Mouse (Mus musculus) olfactory bulb, adult 2 months (tissue): ENCODE data around the gene Igf2bp3.

Source experiments
- CTCF ChIP-seq: fragments of 200-500 bp; IDR thresholded peaks from 2 replicates; pipeline ENCODE4 v1.5.1; 2012; ENCODE audit warnings: low read depth, mild to moderate bottlenecking, low read length, moderate library complexity; ENCODE audit not compliant: insufficient read depth
- POLR2A ChIP-seq: fragments of 200-500 bp; IDR thresholded peaks from 2 replicates; pipeline ENCODE4 v1.6.1; 2012; ENCODE audit warnings: mild to moderate bottlenecking, low read depth, low read length, moderate library complexity; ENCODE audit not compliant: insufficient read depth

DNA sequence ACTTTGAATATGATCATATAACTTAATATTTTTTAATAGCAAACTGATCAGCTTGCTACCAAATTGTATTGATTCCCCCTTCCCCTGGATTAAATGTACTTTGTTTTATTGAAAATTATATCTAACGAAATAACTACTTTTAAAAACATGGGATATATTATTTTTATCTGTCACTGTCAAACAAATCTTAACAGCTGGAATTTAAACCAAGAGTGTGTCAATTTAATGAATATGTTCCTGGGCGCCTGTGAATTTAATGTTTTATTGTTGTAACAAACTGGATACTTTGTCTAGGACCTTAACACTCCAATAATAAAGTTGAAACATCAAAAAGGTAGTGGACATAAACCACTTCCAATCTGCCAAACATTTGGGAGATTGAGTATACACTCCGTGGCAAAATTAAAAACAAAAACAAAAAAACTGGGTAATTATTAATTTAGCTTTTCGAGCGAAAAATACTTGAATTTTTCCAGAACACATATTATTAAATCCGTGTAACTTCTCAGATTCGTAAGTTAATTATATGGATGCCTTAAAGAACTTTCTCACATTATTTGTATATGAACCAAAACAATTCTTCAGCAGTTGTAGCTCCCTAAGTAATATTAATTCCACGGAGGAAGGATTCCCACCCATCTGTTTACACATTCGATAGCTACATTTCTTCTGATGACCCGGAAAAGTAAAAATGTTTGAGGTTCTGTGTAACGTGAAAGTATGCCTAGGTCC, 2.2 kb upstream of the Igf2bp3 start:
- TF ChIP-seq POLR2A (no peak), CTCF (no peak)
